Mouse (Mus musculus): ENCODE data around the gene Gprc5a.
A peak's percentile ranks its signal among the peaks of the same experiment; 100 is the strongest.

Gprc5a gene

GRCm38 (mm10) chr6:135065236-135065957 lies at the start of gene Gprc5a:
TSS of gene Gprc5a (plus strand) at chr6:135065651.
- DNase-seq (ENCODE audit: low read depth, low spot score), result peak; percentile 87

- no peak for DNase-seq (ENCODE audit: low read depth, low spot score)
These were observed 48.2 kb upstream of the Gprc5a start for GRCm38 (mm10) chr6:135017211-135017610.

- no peak for DNase-seq (ENCODE audit: low read depth, low spot score)
These were observed 45.9 kb upstream of the Gprc5a start for GRCm38 (mm10) chr6:135019564-135019963.

GRCm38 (mm10) chr6:135021633-135022032 lies 43.8 kb upstream of the Gprc5a start:
- DNase-seq (ENCODE audit: low read depth, low spot score), result no peak

GRCm38 (mm10) chr6:135023379-135023778 lies 42.1 kb upstream of the Gprc5a start:
- DNase-seq (ENCODE audit: low read depth, low spot score), result no peak

- no peak for DNase-seq (ENCODE audit: low read depth, low spot score)
These were observed 40.5 kb upstream of the Gprc5a start for GRCm38 (mm10) chr6:135024781-135025420.

- peak; percentile 41 for DNase-seq (ENCODE audit: low read depth, low spot score)
These were observed 39.2 kb upstream of the Gprc5a start for GRCm38 (mm10) chr6:135026232-135026631.

GRCm38 (mm10) chr6:135026755-135027154 lies 38.7 kb upstream of the Gprc5a start:
- DNase-seq (ENCODE audit: low read depth, low spot score), result no peak

GRCm38 (mm10) chr6:135029246-135029645 lies 36.2 kb upstream of the Gprc5a start:
- no peak for DNase-seq (ENCODE audit: low read depth, low spot score)

GRCm38 (mm10) chr6:135038674-135039073 lies 26.8 kb upstream of the Gprc5a start:
- DNase-seq (ENCODE audit: low read depth, low spot score), result no peak

GRCm38 (mm10) chr6:135040275-135040871 lies 25.1 kb upstream of the Gprc5a start:
- peak; percentile 81 for DNase-seq (ENCODE audit: low read depth, low spot score)

GRCm38 (mm10) chr6:135041930-135042329 lies 23.5 kb upstream of the Gprc5a start:
- DNase-seq (ENCODE audit: low read depth, low spot score), result peak; percentile 77

- DNase-seq (ENCODE audit: low read depth, low spot score), result no peak
These were observed 18.2 kb upstream of the Gprc5a start for GRCm38 (mm10) chr6:135047276-135047675.

- no peak for DNase-seq (ENCODE audit: low read depth, low spot score)
These were observed 16.9 kb upstream of the Gprc5a start for GRCm38 (mm10) chr6:135048509-135048908.

- no peak for DNase-seq (ENCODE audit: low read depth, low spot score)
These were observed 16.5 kb upstream of the Gprc5a start for GRCm38 (mm10) chr6:135048956-135049355.

GRCm38 (mm10) chr6:135053789-135054188 lies 11.7 kb upstream of the Gprc5a start:
- no peak for DNase-seq (ENCODE audit: low read depth, low spot score)

GRCm38 (mm10) chr6:135055882-135056281 lies 9.6 kb upstream of the Gprc5a start:
- no peak for DNase-seq (ENCODE audit: low read depth, low spot score)

GRCm38 (mm10) chr6:135060728-135061127 lies 4.7 kb upstream of the Gprc5a start:
- DNase-seq (ENCODE audit: low read depth, low spot score), result no peak

- DNase-seq (ENCODE audit: low read depth, low spot score), result peak; percentile 79
These were observed 830 bp upstream of the Gprc5a start for GRCm38 (mm10) chr6:135064621-135065020.

GRCm38 (mm10) chr6:135066795-135067445 lies 1.5 kb downstream of the Gprc5a start:
- DNase-seq (ENCODE audit: low read depth, low spot score), result peak; percentile 41

GRCm38 (mm10) chr6:135068221-135068620 lies 2.8 kb downstream of the Gprc5a start:
- DNase-seq (ENCODE audit: low read depth, low spot score), result no peak

GRCm38 (mm10) chr6:135069856-135070255 lies 4.4 kb downstream of the Gprc5a start:
- DNase-seq (ENCODE audit: low read depth, low spot score), result no peak
